Mouse (Mus musculus): ENCODE measurements around the gene Zfp518b. TPM values are rescaled to one million over a fixed set of nuclear protein-coding genes. Genes with fewer than 3 reads are reported as not detected.

Gene Zfp518b
- polyA plus RNA-seq (2012; rRNA removed), result 0.43 and 0.62 TPM in 2 replicates

GRCm38 (mm10) chr5:38684164-38684911, at the start of gene Zfp518b:
Gene Zfp518b, minus strand, starts transcription at chr5:38684826.
- DNase-seq (ENCODE audit: low read depth in 1 of 2, low spot score in 2 of 2), result peak in 1 of 2 experiments; percentile 65
- H3K36me3 ChIP-seq (ENCODE audit: control insufficient read depth, insufficient read depth, low read length), result no peaks in the 10 kb centered on the region
- 2% methylated on average over 89 of the region's 89 CpGs for WGBS

DNA sequence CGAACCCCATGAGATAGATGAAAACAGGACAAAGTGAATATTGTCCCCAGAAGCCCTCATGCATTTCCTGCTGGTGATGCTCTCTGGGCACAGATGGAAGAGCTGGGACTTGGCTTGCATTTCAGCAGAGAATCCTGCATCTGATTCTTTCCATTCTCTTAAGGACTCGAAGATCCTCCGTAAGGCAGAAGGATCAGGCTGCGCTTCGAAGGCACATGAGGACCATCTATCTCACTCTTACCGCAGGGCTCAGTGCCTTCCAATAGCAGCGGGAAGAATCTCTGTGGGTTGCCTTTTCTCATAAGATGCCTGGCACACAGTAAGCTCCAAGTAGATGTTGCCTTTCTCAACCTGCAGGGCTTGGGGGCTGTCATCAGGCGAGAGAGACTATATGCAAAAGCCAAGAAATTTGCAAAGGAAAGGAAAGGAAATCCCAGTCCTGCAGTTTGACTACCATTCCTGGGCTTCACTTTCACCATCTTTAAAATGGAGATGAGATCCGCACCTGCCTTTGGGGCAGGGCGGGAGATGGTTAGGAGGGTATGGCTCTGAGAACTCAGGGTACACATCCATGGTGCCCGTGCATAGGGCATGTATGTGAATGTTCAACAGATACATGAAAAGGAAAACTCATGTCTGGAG, 24.4 kb upstream of the Zfp518b start:
- no peak for TF ChIP-seq CTCF (IDR thresholded peaks at IDR 0.05; ENCODE audit: extremely low read depth, insufficient read depth, insufficient read length, insufficient replicate concordance)
- TF ChIP-seq POLR2A (IDR thresholded peaks at IDR 0.05; ENCODE audit: low read depth, low read length), result no peak
- no peak for DNase-seq (ENCODE audit: low read depth in 1 of 2, low spot score in 2 of 2)
- Histone ChIP-seq H3K4me3 (ENCODE audit: extremely low read depth, insufficient read depth, insufficient read length) (no peak overlapping the region), H3K4me1 (ENCODE audit: control insufficient read depth, insufficient read depth, insufficient read length) (no peaks in the 10 kb centered on the region), H3K27ac (ENCODE audit: insufficient read depth, low read length) (no peak overlapping the region), H3K27me3 (ENCODE audit: control insufficient read depth, insufficient read depth, low read length) (no peaks in the 10 kb centered on the region), H3K36me3 (ENCODE audit: control insufficient read depth, insufficient read depth, low read length) (no peaks in the 10 kb centered on the region)
- WGBS, result 88% methylated on average over 11 of the region's 11 CpGs

More at GRCm38 (mm10) chr5:38684164-38684911, at the start of gene Zfp518b:
- Histone ChIP-seq H3K27ac (ENCODE audit: insufficient read depth, low read length) (no peak within 1 kb of the TSS), H3K4me3 (ENCODE audit: extremely low read depth, insufficient read depth, insufficient read length) (peak within 1 kb of the TSS; percentile 73), H3K27me3 (ENCODE audit: control insufficient read depth, insufficient read depth, low read length) (peaks cover 1% of the 10 kb centered on the region; the same call in 1 of the 2 replicates), H3K4me1 (ENCODE audit: control insufficient read depth, insufficient read depth, insufficient read length) (peaks cover 4% of the 10 kb centered on the region)
- TF ChIP-seq CTCF (IDR thresholded peaks at IDR 0.05; ENCODE audit: extremely low read depth, insufficient read depth, insufficient read length, insufficient replicate concordance) (no peak), POLR2A (IDR thresholded peaks at IDR 0.05; ENCODE audit: low read depth, low read length) (no peak)

- no peaks in the 10 kb centered on the region for H3K27me3 ChIP-seq (ENCODE audit: control insufficient read depth, insufficient read depth, low read length)
- no peak for TF ChIP-seq POLR2A (IDR thresholded peaks at IDR 0.05; ENCODE audit: low read depth, low read length)
- TF ChIP-seq CTCF (IDR thresholded peaks at IDR 0.05; ENCODE audit: extremely low read depth, insufficient read depth, insufficient read length, insufficient replicate concordance), result no peak
- H3K36me3 ChIP-seq (ENCODE audit: control insufficient read depth, insufficient read depth, low read length), result no peaks in the 10 kb centered on the region
- no peaks in the 10 kb centered on the region for H3K4me1 ChIP-seq (ENCODE audit: control insufficient read depth, insufficient read depth, insufficient read length)
- WGBS, result 66% methylated on average over 7 of the region's 7 CpGs
- no peak overlapping the region for H3K4me3 ChIP-seq (ENCODE audit: extremely low read depth, insufficient read depth, insufficient read length)
- no peak overlapping the region for H3K27ac ChIP-seq (ENCODE audit: insufficient read depth, low read length)
- DNase-seq (ENCODE audit: low read depth in 1 of 2, low spot score in 2 of 2), result no peak
These were observed 22.9 kb upstream of the Zfp518b start for GRCm38 (mm10) chr5:38707364-38708075.

DNA sequence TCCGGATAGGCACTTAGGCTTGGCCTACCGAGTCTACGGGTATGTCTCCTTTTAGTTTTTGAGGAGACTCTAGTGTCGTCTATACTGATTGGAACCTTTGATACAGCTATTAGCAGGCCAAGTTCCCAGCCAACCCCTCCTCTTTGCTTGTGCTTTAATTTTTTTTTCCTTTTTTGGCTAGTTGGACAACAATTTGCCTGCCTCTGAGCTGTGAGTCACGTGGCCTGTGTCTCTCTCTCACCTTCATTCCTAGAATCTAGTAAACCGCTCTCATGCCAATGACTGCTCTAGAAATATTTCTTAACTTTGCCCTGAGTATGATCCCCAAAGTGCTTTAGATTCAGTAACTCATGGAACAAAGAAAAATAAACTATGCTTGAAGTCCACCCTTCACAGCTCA, 18.3 kb upstream of the Zfp518b start:
- WGBS, result 90% methylated on average over 6 of the region's 6 CpGs
- TF ChIP-seq CTCF (IDR thresholded peaks at IDR 0.05; ENCODE audit: extremely low read depth, insufficient read depth, insufficient read length, insufficient replicate concordance) (no peak), POLR2A (IDR thresholded peaks at IDR 0.05; ENCODE audit: low read depth, low read length) (no peak)
- Histone ChIP-seq H3K4me3 (ENCODE audit: extremely low read depth, insufficient read depth, insufficient read length) (no peak overlapping the region), H3K27ac (ENCODE audit: insufficient read depth, low read length) (no peak overlapping the region), H3K36me3 (ENCODE audit: control insufficient read depth, insufficient read depth, low read length) (no peaks in the 10 kb centered on the region), H3K4me1 (ENCODE audit: control insufficient read depth, insufficient read depth, insufficient read length) (no peaks in the 10 kb centered on the region), H3K27me3 (ENCODE audit: control insufficient read depth, insufficient read depth, low read length) (no peaks in the 10 kb centered on the region)
- no peak for DNase-seq (ENCODE audit: low read depth in 1 of 2, low spot score in 2 of 2)

DNA sequence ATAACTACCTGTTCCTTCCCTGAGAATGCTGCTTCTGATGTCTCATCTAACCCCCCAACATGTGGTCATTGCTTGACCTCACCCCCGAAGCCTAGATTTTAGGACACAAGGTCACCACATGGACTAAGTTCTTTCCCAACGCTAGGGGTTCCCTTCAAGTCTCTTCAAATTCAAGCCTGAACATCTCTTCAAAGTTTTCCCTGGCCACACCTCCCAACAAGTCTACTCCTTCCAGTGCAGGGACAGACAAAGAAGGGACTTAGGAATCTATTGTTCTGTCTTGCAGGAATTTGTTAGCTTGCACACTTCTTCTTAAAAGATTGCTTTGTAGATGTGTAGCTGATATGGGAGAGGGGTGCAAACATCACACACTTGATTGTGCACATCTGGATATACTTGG, 17.5 kb upstream of the Zfp518b start:
- Histone ChIP-seq H3K4me1 (ENCODE audit: control insufficient read depth, insufficient read depth, insufficient read length) (no peaks in the 10 kb centered on the region), H3K4me3 (ENCODE audit: extremely low read depth, insufficient read depth, insufficient read length) (no peak overlapping the region), H3K27me3 (ENCODE audit: control insufficient read depth, insufficient read depth, low read length) (no peaks in the 10 kb centered on the region), H3K36me3 (ENCODE audit: control insufficient read depth, insufficient read depth, low read length) (no peaks in the 10 kb centered on the region), H3K27ac (ENCODE audit: insufficient read depth, low read length) (no peak overlapping the region)
- WGBS, result 83% methylated on average over 2 of the region's 2 CpGs
- TF ChIP-seq CTCF (IDR thresholded peaks at IDR 0.05; ENCODE audit: extremely low read depth, insufficient read depth, insufficient read length, insufficient replicate concordance) (no peak), POLR2A (IDR thresholded peaks at IDR 0.05; ENCODE audit: low read depth, low read length) (no peak)
- DNase-seq (ENCODE audit: low read depth in 1 of 2, low spot score in 2 of 2), result no peak

- Histone ChIP-seq H3K4me3 (ENCODE audit: extremely low read depth, insufficient read depth, insufficient read length) (no peak overlapping the region), H3K27ac (ENCODE audit: insufficient read depth, low read length) (no peak overlapping the region), H3K4me1 (ENCODE audit: control insufficient read depth, insufficient read depth, insufficient read length) (no peaks in the 10 kb centered on the region), H3K27me3 (ENCODE audit: control insufficient read depth, insufficient read depth, low read length) (no peaks in the 10 kb centered on the region), H3K36me3 (ENCODE audit: control insufficient read depth, insufficient read depth, low read length) (no peaks in the 10 kb centered on the region)
- no peak for DNase-seq (ENCODE audit: low read depth in 1 of 2, low spot score in 2 of 2)
- TF ChIP-seq POLR2A (IDR thresholded peaks at IDR 0.05; ENCODE audit: low read depth, low read length), result no peak
- no peak for TF ChIP-seq CTCF (IDR thresholded peaks at IDR 0.05; ENCODE audit: extremely low read depth, insufficient read depth, insufficient read length, insufficient replicate concordance)
- WGBS, result 86% methylated on average over 5 of the region's 5 CpGs
These were observed 13.8 kb upstream of the Zfp518b start for GRCm38 (mm10) chr5:38698466-38698865.

Measured in spleen, adult 2 months (tissue).